Mouse (Mus musculus) layer of hippocampus, adult 9-11 months (tissue): ENCODE data around the gene Cd34.

Experiments
- DNase-seq: peaks from one replicate; pipeline ENCODE4 v3.0.0; 2022

Cd34 gene

GRCm38 (mm10) chr1:194938715-194939114 lies at the start of gene Cd34:
Gene Cd34, plus strand, starts transcription at chr1:194938819.
- DNase-seq: peak; percentile 51

GRCm38 (mm10) chr1:194894513-194894912 lies 44.1 kb upstream of the Cd34 start:
- no peak for DNase-seq

- DNase-seq: no peak
These were observed 43.3 kb upstream of the Cd34 start for GRCm38 (mm10) chr1:194895287-194895686.

GRCm38 (mm10) chr1:194901075-194901474 lies 37.5 kb upstream of the Cd34 start:
- no peak for DNase-seq

- no peak for DNase-seq
These were observed 36.8 kb upstream of the Cd34 start for GRCm38 (mm10) chr1:194901826-194902225.

- no peak for DNase-seq
These were observed 29.7 kb upstream of the Cd34 start for GRCm38 (mm10) chr1:194908956-194909355.

GRCm38 (mm10) chr1:194925753-194926350 lies 12.8 kb upstream of the Cd34 start:
- no peak for DNase-seq

GRCm38 (mm10) chr1:194927887-194928286 lies 10.7 kb upstream of the Cd34 start:
- peak; percentile 73 for DNase-seq

GRCm38 (mm10) chr1:194929275-194929971 lies 9.2 kb upstream of the Cd34 start:
- DNase-seq: no peak

- peak; percentile 26 for DNase-seq
These were observed 8.7 kb upstream of the Cd34 start for GRCm38 (mm10) chr1:194929972-194930355.

- DNase-seq: no peak
These were observed 7.9 kb upstream of the Cd34 start for GRCm38 (mm10) chr1:194930706-194931105.

- DNase-seq: no peak
These were observed 3.3 kb upstream of the Cd34 start for GRCm38 (mm10) chr1:194935351-194935750.

GRCm38 (mm10) chr1:194941528-194941927 lies 2.9 kb downstream of the Cd34 start:
- no peak for DNase-seq

- DNase-seq: no peak
These were observed 4.3 kb downstream of the Cd34 start for GRCm38 (mm10) chr1:194942912-194943311.

GRCm38 (mm10) chr1:194943485-194943884 lies 4.9 kb downstream of the Cd34 start:
- no peak for DNase-seq

- peak; percentile 18 for DNase-seq
These were observed 6.8 kb downstream of the Cd34 start for GRCm38 (mm10) chr1:194945382-194945781.

- no peak for DNase-seq
These were observed 7.8 kb downstream of the Cd34 start for GRCm38 (mm10) chr1:194946467-194946866.

GRCm38 (mm10) chr1:194950913-194951312 lies 12.3 kb downstream of the Cd34 start:
- peak; percentile 43 for DNase-seq

- no peak for DNase-seq
These were observed 14.3 kb downstream of the Cd34 start for GRCm38 (mm10) chr1:194952891-194953290.

GRCm38 (mm10) chr1:194954694-194955093 lies 16.1 kb downstream of the Cd34 start:
- no peak for DNase-seq

- no peak for DNase-seq
These were observed 17.1 kb downstream of the Cd34 start for GRCm38 (mm10) chr1:194955749-194956148.

- no peak for DNase-seq
These were observed 18.4 kb downstream of the Cd34 start for GRCm38 (mm10) chr1:194957021-194957420.

- peak; percentile 71 for DNase-seq
These were observed 23.6 kb downstream of the Cd34 start for GRCm38 (mm10) chr1:194962181-194962580.

GRCm38 (mm10) chr1:194962712-194963111 lies 24.1 kb downstream of the Cd34 start:
- no peak for DNase-seq

- peak; percentile 54 for DNase-seq
These were observed 33.4 kb downstream of the Cd34 start for GRCm38 (mm10) chr1:194971980-194972379.
